Mouse (Mus musculus): ENCODE results near the gene Papolb.
A peak's percentile ranks its signal among the peaks of the same experiment; 100 is the strongest.

The Papolb gene

DNA sequence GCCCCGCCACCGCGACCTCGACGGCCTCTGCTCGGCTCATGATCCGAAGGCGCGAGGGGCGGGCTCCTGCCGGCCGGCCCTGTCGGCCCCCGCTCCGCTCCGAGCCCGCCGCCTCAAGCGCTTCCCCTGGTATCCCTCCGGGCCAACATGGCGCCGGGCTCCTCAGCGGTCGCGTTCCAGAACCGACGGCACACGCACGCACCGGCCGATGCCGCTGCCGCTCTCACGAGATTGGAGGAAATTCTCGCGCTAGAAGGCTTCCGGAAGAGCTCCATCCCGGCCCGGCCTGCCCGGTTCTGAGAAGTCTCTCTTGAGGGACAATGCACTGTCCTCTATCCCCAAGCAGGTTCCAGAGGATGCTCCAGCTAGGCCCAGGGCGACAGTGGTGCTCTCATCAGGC, at the start of gene Papolb:
Papolb (minus strand) TSS at position 162 of the 400 bp plus-strand sequence.
- DNase-seq (ENCODE audit: low spot score), result no peak

DNA sequence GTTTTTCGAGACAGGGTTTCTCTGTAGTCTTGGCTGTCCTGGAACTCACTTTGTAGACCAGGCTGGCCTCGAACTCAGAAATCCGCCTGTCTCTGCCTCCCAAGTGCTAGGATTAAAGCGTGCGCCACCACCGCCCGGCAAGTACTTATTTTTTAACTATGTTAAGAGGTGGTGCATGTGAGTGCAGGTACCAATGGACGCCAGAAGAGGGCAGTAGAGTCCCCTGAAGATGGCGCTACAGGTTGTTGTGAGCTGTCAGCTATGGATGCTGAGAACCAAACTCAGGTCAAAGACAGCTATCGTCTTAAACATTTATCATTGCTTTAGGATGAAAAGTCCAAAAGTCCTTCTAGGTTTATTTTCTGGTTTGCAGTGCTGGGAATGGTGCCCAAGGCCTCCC, 48.3 kb upstream of the Papolb start:
- no peak for DNase-seq (ENCODE audit: low spot score)

DNA sequence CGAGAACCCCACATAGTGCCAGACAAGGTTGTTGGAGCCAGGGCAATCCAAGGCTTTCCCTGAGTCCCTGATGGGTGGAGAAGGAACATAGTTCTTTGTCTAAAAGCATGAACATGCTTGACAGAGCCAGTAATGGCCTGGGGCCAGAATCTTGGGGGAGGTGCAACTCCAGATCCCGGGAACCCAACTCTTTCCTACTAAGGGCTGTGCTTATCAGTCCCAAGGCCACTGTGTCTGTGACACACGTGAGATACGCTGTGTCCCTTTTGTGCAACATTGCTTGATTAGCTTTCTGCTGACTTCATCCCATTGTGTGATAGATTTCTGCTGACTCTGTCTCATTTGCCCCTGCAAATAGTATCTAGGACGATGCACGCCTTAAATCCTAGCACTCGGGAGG, 47.0 kb upstream of the Papolb start:
- no peak for DNase-seq (ENCODE audit: low spot score)

DNA sequence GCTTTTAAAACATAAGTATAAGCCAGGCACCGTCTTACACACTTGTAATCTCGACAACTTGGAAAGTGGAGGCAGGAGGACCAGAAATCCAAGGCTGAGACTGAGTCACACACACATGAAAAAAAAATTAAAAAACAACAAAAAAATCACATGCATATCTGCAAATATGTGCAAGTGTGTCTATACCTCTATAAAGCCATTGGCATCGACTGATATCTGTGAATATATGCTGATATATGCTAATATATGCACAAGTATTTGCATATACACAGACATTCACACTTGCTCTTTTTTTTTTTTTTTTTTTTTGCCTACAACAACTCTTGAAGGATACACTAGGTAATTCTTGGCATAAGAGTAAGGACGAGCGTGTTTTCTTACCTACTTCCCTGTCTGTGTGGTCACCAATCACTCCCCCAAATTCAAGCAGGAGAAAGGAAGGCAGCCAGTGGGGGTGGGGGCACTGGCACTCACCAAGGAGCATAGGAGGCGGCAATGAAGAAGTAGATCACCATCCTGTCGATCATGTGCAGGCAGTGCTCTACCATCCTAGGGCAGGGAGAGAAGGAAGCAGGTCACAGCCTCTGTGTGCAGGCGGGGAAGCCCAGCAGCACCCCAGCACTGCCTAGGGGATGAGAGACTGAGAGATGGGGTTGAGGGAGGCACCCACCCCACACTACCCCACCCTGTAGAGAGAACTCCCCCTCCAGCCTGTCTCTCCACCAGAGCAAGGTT, 44.6 kb upstream of the Papolb start:
- no peak for DNase-seq (ENCODE audit: low spot score)

DNA sequence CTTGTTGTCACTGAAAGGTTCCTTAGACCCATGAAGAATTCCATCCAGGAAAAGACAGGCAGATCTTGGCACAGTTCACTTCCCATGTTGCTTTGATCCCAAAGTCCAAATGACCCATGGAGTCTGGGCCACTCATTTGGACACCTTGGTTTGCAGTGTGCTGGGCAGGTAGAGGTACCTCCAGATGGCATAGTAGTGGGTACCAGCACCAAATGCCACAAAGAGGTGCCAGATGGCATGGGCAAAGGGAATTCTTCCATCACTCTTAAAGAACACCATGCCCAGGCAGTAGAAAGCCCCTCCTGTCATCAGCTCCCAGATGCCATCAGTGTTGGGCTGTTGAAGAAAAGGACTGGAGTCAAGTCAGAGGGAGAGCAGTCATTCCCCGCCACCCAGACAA, 34.7 kb upstream of the Papolb start:
- DNase-seq (ENCODE audit: low spot score), result no peak

DNA sequence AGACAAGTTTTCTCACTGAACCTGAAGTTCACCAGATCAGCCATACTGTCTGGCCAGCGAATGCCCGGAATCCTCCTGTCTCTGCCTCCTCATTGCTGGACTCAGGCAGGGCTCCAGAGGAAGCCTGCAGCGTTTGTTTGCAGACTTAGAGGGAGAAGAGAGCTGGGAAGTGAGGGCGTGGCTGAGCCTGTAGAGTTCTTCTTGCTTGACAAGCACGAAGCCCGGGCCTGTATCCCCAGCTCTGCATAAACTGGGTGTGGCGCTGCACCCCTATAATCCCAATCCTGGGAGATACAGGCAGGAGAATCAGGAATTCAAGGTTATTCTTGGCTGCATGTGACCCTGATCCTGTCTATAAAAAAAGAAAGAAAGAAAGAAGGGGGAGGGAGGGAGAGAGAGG, 30.4 kb upstream of the Papolb start:
- no peak for DNase-seq (ENCODE audit: low spot score)

DNA sequence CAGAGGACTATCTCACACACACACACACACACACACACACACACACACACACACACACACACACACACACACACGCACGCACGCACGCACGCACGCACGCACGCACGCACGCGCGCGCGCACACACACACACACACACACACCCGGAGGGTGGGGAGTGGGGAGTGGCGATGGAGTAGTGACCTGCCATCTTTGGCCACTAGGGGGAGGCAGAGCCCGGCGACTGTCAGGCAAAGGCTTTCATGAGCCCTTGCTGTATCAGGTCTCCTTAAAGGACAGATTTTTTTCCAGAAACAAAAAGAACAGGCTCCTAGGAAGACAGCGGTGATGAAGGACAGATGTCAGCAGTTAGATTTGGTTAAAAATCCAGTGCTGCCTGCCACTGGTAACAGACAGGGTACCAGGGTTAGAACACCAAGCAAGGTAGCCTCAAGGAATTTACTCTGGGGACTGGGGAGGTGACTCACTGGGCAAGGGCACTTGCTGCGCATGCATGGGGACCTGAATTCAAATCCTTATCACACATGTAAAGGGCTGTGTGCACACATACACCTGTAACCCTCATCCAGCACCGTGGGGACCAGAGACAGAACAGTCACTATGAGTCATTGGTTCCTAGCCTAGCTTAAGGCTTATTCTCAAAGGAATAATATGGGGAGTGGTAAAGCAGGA, 27.7 kb upstream of the Papolb start:
- DNase-seq (ENCODE audit: low spot score), result peak; percentile 25

DNA sequence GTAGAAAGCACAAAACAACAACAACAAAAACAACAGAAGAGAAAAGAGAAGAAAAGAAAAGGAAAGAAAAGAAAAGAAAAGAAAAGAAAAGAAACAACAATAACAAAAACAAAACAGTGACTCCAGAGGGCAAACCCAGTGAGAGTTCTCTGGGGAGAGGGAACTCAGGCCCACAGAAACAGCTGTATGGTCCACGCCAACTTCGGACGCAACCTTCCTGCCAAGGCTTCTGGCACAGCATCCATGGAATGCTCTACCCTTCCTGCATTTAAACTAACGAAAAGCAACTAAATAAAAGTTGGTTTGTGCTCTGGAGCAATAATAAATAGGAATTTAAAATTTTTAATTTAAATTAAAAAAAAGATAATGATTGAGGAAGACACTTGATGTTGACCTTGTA, 26.8 kb upstream of the Papolb start:
- no peak for DNase-seq (ENCODE audit: low spot score)

DNA sequence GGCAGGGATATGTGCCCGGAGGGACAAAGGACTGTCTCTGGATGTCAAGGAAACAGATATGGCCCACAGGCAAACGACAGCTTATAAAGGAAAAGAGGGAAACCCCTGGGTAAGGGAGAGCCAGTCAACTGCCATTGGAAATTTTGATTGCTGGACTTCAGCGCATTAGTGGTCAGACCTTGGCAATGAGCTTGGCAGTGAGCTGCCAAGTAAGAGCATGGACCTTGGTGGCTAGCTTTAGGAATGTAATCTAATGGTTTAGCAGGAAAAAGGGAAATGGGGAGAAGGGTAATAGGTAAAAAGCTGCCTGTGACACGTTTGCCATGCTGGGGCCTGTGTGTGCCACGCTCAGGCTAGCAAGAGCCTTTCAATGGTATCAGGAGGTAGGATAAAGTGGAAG, 26.0 kb upstream of the Papolb start:
- DNase-seq (ENCODE audit: low spot score), result no peak

DNA sequence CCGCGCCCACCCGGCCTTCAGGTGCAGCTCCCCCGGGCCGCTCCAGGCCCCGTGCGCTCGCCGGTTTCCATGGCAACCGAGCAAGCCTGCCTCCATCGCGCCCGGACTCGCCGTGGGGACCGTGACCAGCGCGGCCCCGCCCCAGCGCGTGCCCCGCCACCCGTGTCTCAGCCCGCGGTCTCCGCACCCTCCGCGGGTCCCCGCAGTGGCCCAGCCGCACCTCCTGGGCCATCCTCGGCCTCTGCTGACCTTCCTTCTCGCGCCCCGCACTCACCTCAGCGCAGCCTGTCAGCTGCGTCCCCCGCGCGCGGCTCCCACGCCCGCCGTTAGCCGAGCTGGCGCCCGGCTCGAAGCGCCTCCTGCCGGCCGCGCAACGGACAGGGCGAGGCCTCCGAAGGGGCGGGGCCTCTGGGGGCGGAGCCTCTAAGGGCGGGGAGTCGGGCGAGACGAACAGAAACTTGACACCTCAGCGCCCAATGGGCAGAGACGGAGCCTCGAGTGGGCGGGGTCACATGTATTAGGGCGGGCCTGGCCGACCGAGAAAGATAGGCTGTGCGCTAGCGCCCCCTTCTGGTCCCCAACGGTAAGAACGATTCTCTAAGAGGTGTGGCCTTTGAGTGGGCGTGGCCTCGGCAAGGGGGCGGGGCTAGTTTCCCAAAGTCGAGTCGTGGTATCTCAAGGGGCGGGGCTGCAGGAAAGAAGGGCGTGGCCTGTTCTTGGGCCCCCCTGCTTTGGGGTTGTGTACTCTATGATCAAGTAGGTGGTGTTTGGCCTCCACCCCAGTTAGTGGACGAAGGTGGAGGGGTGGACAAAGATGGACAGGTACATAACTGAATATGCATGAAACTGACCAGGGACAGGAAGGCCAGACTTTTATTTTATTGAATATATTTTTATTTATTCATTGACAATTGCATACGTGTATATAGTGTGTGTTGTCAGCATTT, 21.1 kb upstream of the Papolb start, which contains the start of gene Radil:
Radil (minus strand) TSS at position 393 of the 947 bp plus-strand sequence.
- DNase-seq (ENCODE audit: low spot score), result peak; percentile 94

DNA sequence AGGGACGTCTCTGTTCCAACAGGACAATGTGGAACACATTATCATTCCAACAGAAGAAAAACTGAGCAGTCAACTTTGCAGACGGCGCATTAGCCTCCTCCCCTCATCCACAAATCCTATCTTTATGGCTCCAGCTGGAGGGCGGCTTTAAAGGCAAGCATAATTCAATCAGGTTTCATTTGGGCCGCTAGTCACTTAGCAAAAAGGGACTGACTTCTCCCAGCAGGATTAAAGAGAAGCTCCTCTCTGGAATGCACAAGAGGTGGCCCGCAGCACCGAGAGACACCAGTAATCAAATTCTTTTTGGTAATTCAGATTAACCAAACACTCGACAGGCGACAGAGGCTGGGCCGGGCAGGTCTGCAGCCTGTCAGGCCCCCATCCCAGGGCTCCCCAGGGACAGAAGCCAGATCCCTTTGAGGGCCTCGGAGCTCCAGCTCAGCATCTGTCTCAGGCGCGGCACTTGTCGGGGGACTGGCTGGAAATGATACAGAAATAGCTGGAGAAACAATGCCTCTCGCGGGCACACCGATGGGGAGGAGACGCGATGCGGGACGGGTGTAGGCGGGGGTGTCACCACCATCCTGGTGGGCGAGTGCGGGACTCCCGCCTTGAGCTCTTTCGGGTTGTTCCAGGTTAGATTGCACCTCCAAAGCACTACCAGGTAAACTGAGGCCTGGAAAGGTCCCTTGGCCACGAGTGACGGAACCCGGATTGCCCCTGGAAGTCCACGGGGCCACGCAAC, 20.3 kb upstream of the Papolb start:
- DNase-seq (ENCODE audit: low spot score), result no peak

DNA sequence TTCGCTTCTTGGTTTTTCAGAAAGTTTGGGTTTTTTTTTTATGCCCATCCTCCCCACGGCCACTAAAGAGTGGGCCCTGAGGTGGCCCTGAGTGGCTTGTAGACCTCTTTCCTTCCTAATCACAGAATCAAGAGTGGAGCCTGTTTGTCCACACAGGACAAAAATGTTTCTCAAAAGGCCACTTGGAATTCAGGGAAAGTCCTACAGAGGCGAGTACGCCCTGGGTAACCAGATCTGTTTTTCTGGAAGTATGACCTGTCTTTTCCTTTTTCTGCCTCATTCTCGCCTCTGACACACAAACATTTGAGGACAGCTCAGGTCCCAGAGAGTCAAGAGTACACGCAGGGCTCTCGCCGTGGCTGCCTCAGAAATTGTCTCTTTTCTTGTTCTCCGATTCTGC, 19.6 kb upstream of the Papolb start:
- DNase-seq (ENCODE audit: low spot score), result no peak

DNA sequence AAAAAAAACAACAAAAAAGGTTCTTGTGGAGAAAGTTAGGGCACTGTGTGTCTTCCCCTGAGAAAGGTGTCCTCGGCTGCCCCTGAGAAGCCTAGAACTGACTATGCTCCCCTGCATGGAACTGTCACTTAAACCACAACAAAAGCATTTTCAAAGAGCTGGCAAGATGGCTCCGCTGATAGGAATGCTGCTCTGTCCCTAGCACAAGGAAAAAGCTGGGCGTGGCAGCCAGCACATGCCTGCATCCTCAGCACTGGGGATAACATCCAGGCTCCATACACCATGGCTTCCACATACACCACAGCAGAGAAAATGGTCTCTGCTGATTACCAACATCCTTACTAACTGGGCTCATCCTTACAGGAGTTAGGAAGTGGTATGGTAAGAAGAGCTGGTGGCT, 17.2 kb upstream of the Papolb start:
- no peak for DNase-seq (ENCODE audit: low spot score)

DNA sequence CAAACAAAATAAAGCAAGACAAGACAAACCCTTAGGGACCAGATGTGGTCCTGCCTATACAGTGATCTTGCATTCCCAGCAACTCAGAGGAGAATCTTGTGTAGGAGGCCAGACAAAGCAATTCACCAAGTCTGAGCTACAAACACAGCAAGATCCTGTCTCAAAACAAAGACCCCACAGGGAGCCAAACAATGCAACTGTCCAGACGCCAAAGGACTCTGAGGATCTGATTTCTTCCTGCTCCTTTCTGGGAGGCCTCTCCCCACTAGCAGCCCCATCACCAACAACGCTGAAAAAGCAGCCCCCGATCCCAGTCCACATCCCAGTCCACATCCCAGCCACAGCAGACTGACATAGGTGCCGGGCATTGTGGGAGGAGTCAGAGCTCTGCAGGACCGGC, 16.5 kb upstream of the Papolb start:
- DNase-seq (ENCODE audit: low spot score), result no peak

DNA sequence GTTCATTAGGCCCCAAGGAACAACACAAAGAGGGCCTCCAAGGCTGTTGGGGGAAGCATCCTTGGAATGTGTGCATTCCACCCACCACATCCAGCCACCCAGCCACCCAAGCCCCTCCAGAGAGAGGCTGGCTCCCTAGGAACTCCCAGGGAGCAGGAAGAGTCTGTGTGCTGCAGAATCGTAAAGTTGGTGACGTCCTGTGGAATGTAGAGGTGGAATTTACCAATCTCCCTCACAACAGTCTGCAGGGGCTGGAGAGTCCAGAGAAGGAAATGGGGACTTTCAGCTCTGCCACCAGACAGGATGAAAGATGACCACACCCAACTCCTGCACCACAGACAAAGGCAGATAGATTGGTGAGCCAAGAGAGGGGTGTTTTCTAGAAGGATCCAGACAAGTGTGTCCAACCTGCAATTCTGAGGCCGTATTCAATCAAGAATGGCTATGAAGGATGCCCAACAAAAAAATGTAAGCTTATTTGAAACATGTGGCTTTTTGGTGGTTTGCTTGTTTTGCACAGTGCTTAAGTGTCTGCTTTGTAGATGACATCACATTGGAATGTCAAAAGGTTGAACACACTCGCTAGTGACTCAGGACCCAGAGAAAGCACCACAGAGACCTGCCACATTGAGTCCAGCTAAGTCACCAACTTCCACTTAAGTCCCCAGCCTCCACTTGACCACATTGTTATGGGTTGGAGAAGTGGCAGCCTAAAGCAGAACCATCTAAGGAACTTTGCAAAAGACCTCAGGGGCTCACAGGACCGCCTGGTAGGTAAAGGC, 15.3 kb upstream of the Papolb start:
- no peak for DNase-seq (ENCODE audit: low spot score)

DNA sequence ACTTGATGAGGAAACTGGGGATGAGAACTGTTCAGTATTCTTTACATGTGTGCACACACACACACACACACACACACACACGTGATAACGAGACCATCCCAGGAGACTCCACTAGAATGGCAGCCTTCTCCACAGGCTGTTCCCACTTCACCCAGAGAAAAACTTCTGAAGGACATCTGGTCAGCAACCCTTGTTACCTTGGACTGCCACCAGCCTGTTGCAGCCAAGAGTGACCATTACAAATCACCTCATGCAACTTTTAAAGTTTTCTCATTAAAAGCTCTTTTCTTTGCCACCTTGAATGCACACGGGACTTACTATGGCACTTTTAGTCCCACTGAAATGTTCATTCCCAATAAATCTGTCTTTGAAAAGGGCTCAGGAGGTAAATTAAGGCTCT, 7.4 kb upstream of the Papolb start:
- no peak for DNase-seq (ENCODE audit: low spot score)

DNA sequence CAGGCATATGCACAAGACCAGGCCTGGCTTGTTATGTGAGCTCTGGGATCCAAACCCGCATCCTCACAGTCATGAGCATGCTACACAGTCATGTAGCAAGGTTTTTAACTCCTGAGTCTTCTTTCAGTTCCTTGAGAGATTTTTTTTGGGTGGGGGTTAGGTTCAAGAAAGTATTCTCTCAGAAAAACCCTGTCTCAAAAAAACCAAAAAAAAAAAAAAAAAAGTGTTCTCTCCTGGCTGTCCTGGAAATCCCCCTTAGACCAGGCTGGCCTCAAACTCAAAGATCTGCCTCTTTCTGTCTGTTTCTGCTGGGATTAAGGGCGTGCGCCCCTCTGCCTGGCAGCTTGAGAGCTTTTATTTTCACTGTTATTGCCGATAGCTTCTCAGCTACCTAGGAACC, 5.5 kb upstream of the Papolb start:
- no peak for DNase-seq (ENCODE audit: low spot score)

DNA sequence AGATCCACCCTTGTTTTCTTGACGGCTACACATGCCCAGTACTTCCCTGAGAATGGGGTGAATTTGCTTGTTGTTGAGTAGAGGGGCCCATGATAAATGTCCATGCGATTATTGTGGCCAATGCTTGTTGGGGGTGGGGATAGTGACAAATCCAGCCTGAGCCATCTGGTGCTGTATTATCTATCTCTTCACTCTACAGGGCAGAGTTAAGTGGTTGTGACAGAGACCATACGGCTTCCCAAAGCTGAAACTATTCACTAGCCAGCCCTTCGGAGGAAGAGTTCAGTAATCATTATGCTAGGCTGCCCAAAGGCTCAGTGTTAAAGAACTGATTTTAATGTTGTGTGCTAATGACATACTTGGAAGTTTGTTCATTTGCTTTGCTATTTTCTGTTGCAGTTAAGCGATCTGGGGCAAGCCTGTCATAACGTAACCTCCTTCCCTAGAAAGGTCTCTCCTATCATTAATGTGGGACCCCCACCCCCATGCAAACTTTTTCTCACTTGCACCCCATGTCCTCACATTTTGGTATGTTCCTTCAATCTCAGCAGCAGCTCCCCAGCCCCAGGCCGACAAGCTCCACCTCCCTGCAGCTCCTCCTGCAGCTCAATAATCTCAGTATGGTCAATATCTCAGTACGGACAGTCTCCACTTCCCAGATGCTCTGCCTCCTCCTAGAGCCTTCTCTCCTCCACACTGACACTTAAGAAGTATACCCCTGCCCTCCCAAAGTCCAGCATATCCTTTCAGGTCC, 5.0 kb downstream of the Papolb start:
- no peak for DNase-seq (ENCODE audit: low spot score)

DNA sequence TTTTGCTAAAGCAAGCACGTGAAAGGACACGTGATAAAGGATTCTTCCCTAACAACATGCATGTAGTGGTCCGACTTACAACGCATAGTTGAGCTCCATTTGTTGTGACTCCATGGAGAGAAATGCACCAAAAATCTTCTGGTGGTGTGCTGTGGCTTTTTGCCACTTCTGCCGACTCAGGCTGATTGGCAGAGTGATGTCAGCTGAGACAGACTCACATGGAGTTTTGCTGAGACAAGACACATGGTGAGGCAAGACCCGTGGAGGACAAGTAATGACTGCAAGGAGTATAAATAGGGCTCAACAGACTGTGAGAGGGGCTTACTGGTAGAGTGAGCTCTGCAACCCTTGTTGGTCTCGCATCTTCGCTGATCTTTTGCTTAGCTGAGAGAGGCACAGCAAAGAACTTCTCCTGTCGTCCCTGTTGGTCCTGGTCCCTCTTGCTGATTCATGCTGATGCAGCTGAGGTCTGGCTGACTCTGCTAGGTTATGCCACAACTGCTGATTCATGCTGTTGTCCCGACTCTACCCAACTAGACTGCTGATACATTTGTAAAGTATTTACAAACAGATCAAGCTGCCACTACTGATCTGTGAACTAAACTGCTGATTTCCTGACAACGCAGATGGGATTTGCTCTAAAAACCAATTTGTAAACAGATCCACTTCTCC, 8.5 kb downstream of the Papolb start:
- DNase-seq (ENCODE audit: low spot score), result no peak

DNA sequence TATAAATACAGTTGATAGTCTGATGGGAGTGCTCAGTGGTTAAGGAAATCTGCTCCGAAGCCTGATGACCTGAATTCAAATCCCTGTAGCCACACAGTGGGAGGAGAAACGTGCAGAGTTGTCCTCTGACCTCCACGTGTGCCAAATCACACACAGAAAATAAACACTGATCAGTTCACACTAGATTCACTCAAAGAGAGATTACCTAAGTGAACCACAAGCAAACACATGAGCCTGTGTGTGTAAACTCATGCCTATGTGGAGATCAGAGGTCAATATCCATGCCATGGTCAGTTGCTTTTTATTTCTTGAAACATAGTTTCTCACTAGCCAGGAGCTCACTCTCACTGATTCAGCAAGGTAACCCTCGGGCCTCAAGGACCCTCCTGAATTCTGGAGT, 9.5 kb downstream of the Papolb start:
- DNase-seq (ENCODE audit: low spot score), result no peak

Data from urinary bladder, postnatal 10 days (tissue).